Mouse (Mus musculus) hindbrain, embryonic 15.5 days (tissue): ENCODE measurements at regions not wholly inside any gene's neighbourhood (a gene's known extent, or its start where the extent isn't known, plus 50 kb on each side); places are given as distances from the start of the nearest gene placed in this dataset.

Experiments
- ATAC-seq: fragments of 200-750 bp; cut with Nextera tagmentation; 2 replicates; pipeline ENCODE4 v1.8.0; 2017; ENCODE audit warnings: low read depth, moderate number of reproducible peaks, moderate TSS enrichment; ENCODE audit not compliant: low FRiP score
- H3K27ac ChIP-seq: fragments of 300-500 bp; sonication (generic); replicated peaks from 2 replicates; pipeline ENCODE4 v1.5.1; 2015; ENCODE audit warnings: mild to moderate bottlenecking, inconsistent platforms
- H3K27me3 ChIP-seq: fragments of 300-500 bp; sonication (generic); 2 replicates; pipeline ENCODE4 v1.6.1; 2015; ENCODE audit warnings: control low read depth, inconsistent platforms
- H3K36me3 ChIP-seq: fragments of 300-500 bp; sonication (generic); 2 replicates; pipeline ENCODE4 v1.6.1; 2015; ENCODE audit warnings: control low read depth, inconsistent platforms
- H3K4me1 ChIP-seq: fragments of 300-500 bp; sonication (generic); replicated peaks from 2 replicates; pipeline ENCODE4 v1.6.1; 2015; ENCODE audit warnings: control low read depth, inconsistent platforms
- H3K4me2 ChIP-seq: fragments of 300-500 bp; sonication (generic); 2 replicates; pipeline ENCODE4 v1.6.1; 2015; ENCODE audit warnings: moderate library complexity, mild to moderate bottlenecking, inconsistent platforms
- H3K4me3 ChIP-seq: fragments of 300-500 bp; sonication (generic); 2 replicates; pipeline ENCODE4 v1.5.1; 2015; ENCODE audit warnings: mild to moderate bottlenecking, inconsistent platforms
- H3K9ac ChIP-seq: fragments of 300-500 bp; sonication (generic); 2 replicates; pipeline ENCODE4 v1.6.1; 2015; ENCODE audit warnings: inconsistent platforms
- H3K9me3 ChIP-seq: fragments of 300-500 bp; sonication (generic); 2 replicates; pipeline ENCODE4 v1.6.1; 2016; ENCODE audit warnings: control low read depth, inconsistent platforms
- WGBS: fragments of 180-500 bp; shearing (Covaris S2); methylation state at CpG from one replicate; pipeline ENCODE4 v1.1.7; 2015; 5-methylcytosine and 5-hydroxymethylcytosine counted together

- Histone ChIP-seq H3K9ac (no peak overlapping the region), H3K27me3 (no peaks in the 10 kb centered on the region), H3K36me3 (no peaks in the 10 kb centered on the region), H3K4me2 (no peak overlapping the region), H3K9me3 (no peaks in the 10 kb centered on the region), H3K27ac (no peak overlapping the region), H3K4me3 (no peak overlapping the region), H3K4me1 (no peaks in the 10 kb centered on the region)
- ATAC-seq = no peak
- WGBS = 46% methylated on average over 4 of the region's 4 CpGs
These were observed 518.3 kb upstream of the Nr2f1 start for GRCm38 (mm10) chr13:78717686-78718431.

GRCm38 (mm10) chr13:78717159-78717558 is 517.6 kb upstream of the Nr2f1 start:
- no peaks in the 10 kb centered on the region for H3K27me3 ChIP-seq
- H3K36me3 ChIP-seq = no peaks in the 10 kb centered on the region
- H3K9ac ChIP-seq = no peak overlapping the region
- 65% methylated on average over 1 of the region's 1 CpGs for WGBS
- no peaks in the 10 kb centered on the region for H3K4me1 ChIP-seq
- H3K4me2 ChIP-seq = no peak overlapping the region
- H3K9me3 ChIP-seq = no peaks in the 10 kb centered on the region
- no peak overlapping the region for H3K27ac ChIP-seq
- no peak for ATAC-seq
- no peak overlapping the region for H3K4me3 ChIP-seq

GRCm38 (mm10) chr13:78704693-78705092 is 505.1 kb upstream of the Nr2f1 start:
- Histone ChIP-seq H3K27ac (no peak overlapping the region), H3K4me1 (no peaks in the 10 kb centered on the region), H3K9ac (no peak overlapping the region), H3K9me3 (no peaks in the 10 kb centered on the region), H3K27me3 (no peaks in the 10 kb centered on the region), H3K36me3 (no peaks in the 10 kb centered on the region), H3K4me2 (no peak overlapping the region), H3K4me3 (no peak overlapping the region)
- 91% methylated on average over 1 of the region's 1 CpGs for WGBS
- no peak for ATAC-seq

GRCm38 (mm10) chr13:78697814-78698519 is 498.4 kb upstream of the Nr2f1 start:
- Histone ChIP-seq H3K4me3 (no peak overlapping the region), H3K4me2 (no peak overlapping the region), H3K27ac (no peak overlapping the region), H3K36me3 (no peaks in the 10 kb centered on the region), H3K9ac (no peak overlapping the region), H3K27me3 (no peaks in the 10 kb centered on the region), H3K9me3 (no peaks in the 10 kb centered on the region), H3K4me1 (peaks cover 4% of the 10 kb centered on the region; the same call in 1 of the 2 replicates)
- WGBS = 22% methylated on average over 3 of the region's 3 CpGs
- ATAC-seq = no peak

- ATAC-seq = no peak
- Histone ChIP-seq H3K9ac (no peak overlapping the region), H3K36me3 (no peaks in the 10 kb centered on the region), H3K4me2 (no peak overlapping the region), H3K9me3 (no peaks in the 10 kb centered on the region), H3K27ac (no peak overlapping the region), H3K4me1 (0 out of 2 replicates have a peak, but pooled peaks cover 9% of the 10 kb centered on the region), H3K27me3 (no peaks in the 10 kb centered on the region), H3K4me3 (no peak overlapping the region)
- 28% methylated on average over 4 of the region's 4 CpGs for WGBS
These were observed 479.8 kb upstream of the Nr2f1 start for GRCm38 (mm10) chr13:78679255-78679895.

GRCm38 (mm10) chr13:78678241-78678640 is 478.7 kb upstream of the Nr2f1 start:
- Histone ChIP-seq H3K36me3 (no peaks in the 10 kb centered on the region), H3K27me3 (no peaks in the 10 kb centered on the region), H3K27ac (no peak overlapping the region; the same call in 1 of the 2 replicates), H3K4me2 (no peak overlapping the region), H3K9ac (no peak overlapping the region; the same call in 1 of the 2 replicates), H3K4me3 (no peak overlapping the region), H3K9me3 (no peaks in the 10 kb centered on the region), H3K4me1 (0 out of 2 replicates have a peak, but pooled peaks cover 9% of the 10 kb centered on the region)
- 25% methylated on average over 7 of the region's 7 CpGs for WGBS
- ATAC-seq = no peak

GRCm38 (mm10) chr13:78658285-78658684 is 458.7 kb upstream of the Nr2f1 start:
- Histone ChIP-seq H3K36me3 (no peaks in the 10 kb centered on the region), H3K27me3 (no peaks in the 10 kb centered on the region), H3K27ac (no peak overlapping the region), H3K9ac (no peak overlapping the region), H3K4me1 (no peaks in the 10 kb centered on the region), H3K4me2 (no peak overlapping the region), H3K4me3 (no peak overlapping the region), H3K9me3 (no peaks in the 10 kb centered on the region)
- no peak for ATAC-seq
- WGBS = 92% methylated on average over 7 of the region's 7 CpGs

GRCm38 (mm10) chr13:78656766-78657165 is 457.2 kb upstream of the Nr2f1 start:
- H3K27me3 ChIP-seq = no peaks in the 10 kb centered on the region
- no peaks in the 10 kb centered on the region for H3K9me3 ChIP-seq
- no peaks in the 10 kb centered on the region for H3K36me3 ChIP-seq
- H3K4me1 ChIP-seq = no peaks in the 10 kb centered on the region
- no peak overlapping the region for H3K9ac ChIP-seq
- no peak for ATAC-seq
- H3K27ac ChIP-seq = no peak overlapping the region
- WGBS = 86% methylated on average over 2 of the region's 2 CpGs
- H3K4me3 ChIP-seq = no peak overlapping the region
- no peak overlapping the region for H3K4me2 ChIP-seq

GRCm38 (mm10) chr13:78656196-78656595 is 456.6 kb upstream of the Nr2f1 start:
- Histone ChIP-seq H3K36me3 (no peaks in the 10 kb centered on the region), H3K4me1 (no peaks in the 10 kb centered on the region), H3K27ac (no peak overlapping the region), H3K4me2 (no peak overlapping the region), H3K9me3 (no peaks in the 10 kb centered on the region), H3K27me3 (no peaks in the 10 kb centered on the region), H3K4me3 (no peak overlapping the region), H3K9ac (no peak overlapping the region)
- 82% methylated on average over 1 of the region's 1 CpGs for WGBS
- ATAC-seq = no peak

- no peak for ATAC-seq
- H3K9me3 ChIP-seq = no peaks in the 10 kb centered on the region
- no peak overlapping the region for H3K4me2 ChIP-seq
- H3K27me3 ChIP-seq = no peaks in the 10 kb centered on the region
- H3K4me3 ChIP-seq = no peak overlapping the region
- no peak overlapping the region for H3K9ac ChIP-seq
- H3K27ac ChIP-seq = no peak overlapping the region
- no peaks in the 10 kb centered on the region for H3K36me3 ChIP-seq
- WGBS = 70% methylated on average over 1 of the region's 1 CpGs
- no peaks in the 10 kb centered on the region for H3K4me1 ChIP-seq
These were observed 451.3 kb upstream of the Nr2f1 start for GRCm38 (mm10) chr13:78650824-78651223.

GRCm38 (mm10) chr13:78644556-78644955 is 445.0 kb upstream of the Nr2f1 start:
- ATAC-seq = no peak
- 29% methylated on average over 1 of the region's 1 CpGs for WGBS
- no peak overlapping the region for H3K9ac ChIP-seq
- H3K36me3 ChIP-seq = no peaks in the 10 kb centered on the region
- peaks cover 6% of the 10 kb centered on the region; the same call in 1 of the 2 replicates for H3K4me1 ChIP-seq
- no peaks in the 10 kb centered on the region for H3K27me3 ChIP-seq
- H3K4me3 ChIP-seq = no peak overlapping the region
- no peaks in the 10 kb centered on the region for H3K9me3 ChIP-seq
- H3K27ac ChIP-seq = no peak overlapping the region
- no peak overlapping the region for H3K4me2 ChIP-seq

- WGBS = 1% methylated on average over 3 of the region's 3 CpGs
These were observed 443.5 kb upstream of the Nr2f1 start for GRCm38 (mm10) chr13:78643023-78643422.

More at GRCm38 (mm10) chr13:78643023-78643422, 443.5 kb upstream of the Nr2f1 start:
- ATAC-seq = no peak
- Histone ChIP-seq H3K4me2 (no peak overlapping the region), H3K27ac (no peak overlapping the region), H3K9me3 (no peaks in the 10 kb centered on the region), H3K27me3 (no peaks in the 10 kb centered on the region), H3K4me3 (no peak overlapping the region), H3K36me3 (no peaks in the 10 kb centered on the region), H3K9ac (no peak overlapping the region), H3K4me1 (peaks cover 6% of the 10 kb centered on the region; the same call in 1 of the 2 replicates)
